Mouse (Mus musculus): ENCODE measurements around the gene Atxn1l. TPM values are rescaled to one million over a fixed set of nuclear protein-coding genes. Genes with fewer than 3 reads are reported as not detected.

Atxn1l gene
- polyA plus RNA-seq (2014; fragmentation: Nextera tagmentation; extraction: Ambion mirVana): 6.0 and 6.9 TPM in 2 replicates

- under 1% methylated on average over 59 of the region's 59 CpGs for WGBS
- peaks cover 10% of the 10 kb centered on the region; the same call in 1 of the 2 replicates for H3K4me1 ChIP-seq (ENCODE audit: control insufficient read depth, insufficient read depth, low read length)
- H3K4me3 ChIP-seq (ENCODE audit: low read depth, low read length): peak within 1 kb of the TSS; percentile 97
- H3K9me3 ChIP-seq (ENCODE audit: control insufficient read depth, low read depth, low read length): no peaks in the 10 kb centered on the region
- H3K36me3 ChIP-seq (ENCODE audit: control insufficient read depth, insufficient read depth, low read length): peaks cover 19% of the 10 kb centered on the region
- peak within 1 kb of the TSS; percentile 97 for H3K9ac ChIP-seq (replicated peaks; ENCODE audit: low read depth, low read length)
- no peaks in the 10 kb centered on the region for H3K27me3 ChIP-seq (ENCODE audit: control insufficient read depth, insufficient read depth, low read length)
- peak; percentile 86 for ATAC-seq (ENCODE audit: insufficient number of reproducible peaks, insufficient read depth, low FRiP score, low read depth)
- H3K4me2 ChIP-seq (replicated peaks; ENCODE audit: low read depth, low read length): peak within 1 kb of the TSS; percentile 86
- peak within 1 kb of the TSS; percentile 63; the same call in 1 of the 2 replicates for H3K27ac ChIP-seq (ENCODE audit: low read length)
Observed at GRCm38 (mm10) chr8:109737237-109738048, at the start of gene Atxn1l. TSS of gene Atxn1l (minus strand) at chr8:109737739.

DNA sequence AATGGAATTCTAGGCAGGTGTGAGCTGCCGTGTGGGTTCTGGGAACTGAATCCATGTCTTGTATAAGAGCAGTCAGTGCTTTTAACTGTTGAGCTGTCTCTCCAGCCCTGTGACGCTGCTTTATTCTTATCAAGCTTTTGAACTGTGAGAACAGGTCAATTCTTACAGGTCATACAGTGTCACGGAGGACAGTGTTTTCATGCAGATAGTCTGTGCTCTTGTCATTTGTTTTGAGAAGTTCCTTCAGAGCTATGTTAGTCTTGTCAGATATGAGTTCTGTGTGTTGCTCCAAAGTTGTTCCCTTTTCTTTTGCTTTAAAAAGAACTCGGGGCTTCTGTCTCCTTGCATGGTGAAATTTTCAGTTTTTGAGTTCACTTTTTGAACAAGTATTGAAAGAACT, 43.0 kb upstream of the Atxn1l start:
- H3K27me3 ChIP-seq (ENCODE audit: control insufficient read depth, insufficient read depth, low read length): no peaks in the 10 kb centered on the region
- peak overlapping the region; percentile 95 for H3K4me3 ChIP-seq (ENCODE audit: low read depth, low read length)
- H3K4me2 ChIP-seq (replicated peaks; ENCODE audit: low read depth, low read length): peak overlapping the region; percentile 79
- 53% methylated on average over 4 of the region's 4 CpGs for WGBS
- H3K9me3 ChIP-seq (ENCODE audit: control insufficient read depth, low read depth, low read length): no peaks in the 10 kb centered on the region
- H3K9ac ChIP-seq (replicated peaks; ENCODE audit: low read depth, low read length): no peak overlapping the region
- no peak overlapping the region for H3K27ac ChIP-seq (ENCODE audit: low read length)
- ATAC-seq (ENCODE audit: insufficient number of reproducible peaks, insufficient read depth, low FRiP score, low read depth): no peak
- no peaks in the 10 kb centered on the region for H3K36me3 ChIP-seq (ENCODE audit: control insufficient read depth, insufficient read depth, low read length)
- peaks cover 2% of the 10 kb centered on the region; the same call in 1 of the 2 replicates for H3K4me1 ChIP-seq (ENCODE audit: control insufficient read depth, insufficient read depth, low read length)

DNA sequence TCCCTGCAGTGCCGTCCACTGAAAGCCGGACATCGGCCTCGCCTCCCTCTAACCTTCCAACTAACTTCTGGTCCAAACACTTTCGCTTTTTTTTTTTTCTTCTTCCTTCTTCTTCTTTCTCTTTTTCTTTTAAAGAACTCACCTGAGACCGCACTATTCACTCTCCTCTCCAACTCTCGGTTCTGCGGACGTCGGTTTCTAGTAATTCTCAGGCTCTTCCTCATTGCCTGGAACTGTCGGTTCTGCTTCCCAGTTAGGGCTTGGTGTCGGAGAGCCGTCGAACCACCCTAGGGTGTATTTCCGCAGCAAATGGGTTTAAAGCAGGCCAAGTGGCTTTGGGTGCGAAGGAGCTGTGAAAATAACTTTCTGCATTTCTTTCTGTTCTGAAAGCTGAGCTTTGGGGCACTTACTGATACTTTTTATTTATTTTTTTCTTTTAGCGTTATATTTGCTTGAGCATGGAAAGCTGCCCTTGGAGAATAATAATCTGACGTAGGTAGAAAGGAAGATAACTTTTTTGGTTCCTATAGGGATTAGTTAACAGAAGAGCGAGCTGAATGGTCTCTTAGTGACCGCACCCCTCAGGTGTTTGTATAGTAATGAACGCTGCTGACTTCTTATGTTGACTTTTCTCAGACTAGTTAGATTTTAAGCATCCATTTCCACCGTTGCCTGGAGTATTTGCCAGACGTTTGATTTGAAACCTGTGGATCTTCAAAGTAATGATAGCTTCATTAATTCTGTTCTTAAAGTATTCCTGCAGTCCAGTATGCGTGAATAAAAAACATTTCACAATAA, 42.1 kb upstream of the Atxn1l start:
- no peaks in the 10 kb centered on the region for H3K27me3 ChIP-seq (ENCODE audit: control insufficient read depth, insufficient read depth, low read length)
- H3K9me3 ChIP-seq (ENCODE audit: control insufficient read depth, low read depth, low read length): no peaks in the 10 kb centered on the region
- H3K27ac ChIP-seq (ENCODE audit: low read length): peak overlapping the region; percentile 90
- peak overlapping the region; percentile 79 for H3K4me2 ChIP-seq (replicated peaks; ENCODE audit: low read depth, low read length)
- H3K9ac ChIP-seq (replicated peaks; ENCODE audit: low read depth, low read length): peak overlapping the region; percentile 90
- H3K36me3 ChIP-seq (ENCODE audit: control insufficient read depth, insufficient read depth, low read length): no peaks in the 10 kb centered on the region
- WGBS: 14% methylated on average over 24 of the region's 24 CpGs
- H3K4me3 ChIP-seq (ENCODE audit: low read depth, low read length): peak overlapping the region; percentile 95
- no peak for ATAC-seq (ENCODE audit: insufficient number of reproducible peaks, insufficient read depth, low FRiP score, low read depth)
- H3K4me1 ChIP-seq (ENCODE audit: control insufficient read depth, insufficient read depth, low read length): peaks cover 2% of the 10 kb centered on the region; the same call in 1 of the 2 replicates

GRCm38 (mm10) chr8:109778993-109779421, 41.5 kb upstream of the Atxn1l start:
- no peaks in the 10 kb centered on the region for H3K27me3 ChIP-seq (ENCODE audit: control insufficient read depth, insufficient read depth, low read length)
- peak overlapping the region; percentile 90 for H3K27ac ChIP-seq (ENCODE audit: low read length)
- ATAC-seq (ENCODE audit: insufficient number of reproducible peaks, insufficient read depth, low FRiP score, low read depth): peak; percentile 24; the same call in 1 of the 2 replicates
- H3K36me3 ChIP-seq (ENCODE audit: control insufficient read depth, insufficient read depth, low read length): no peaks in the 10 kb centered on the region
- H3K4me3 ChIP-seq (ENCODE audit: low read depth, low read length): peak overlapping the region; percentile 95
- H3K9ac ChIP-seq (replicated peaks; ENCODE audit: low read depth, low read length): peak overlapping the region; percentile 90
- no peaks in the 10 kb centered on the region for H3K9me3 ChIP-seq (ENCODE audit: control insufficient read depth, low read depth, low read length)
- peaks cover 2% of the 10 kb centered on the region; the same call in 1 of the 2 replicates for H3K4me1 ChIP-seq (ENCODE audit: control insufficient read depth, insufficient read depth, low read length)
- peak overlapping the region; percentile 79 for H3K4me2 ChIP-seq (replicated peaks; ENCODE audit: low read depth, low read length)
- under 1% methylated on average over 32 of the region's 32 CpGs for WGBS

DNA sequence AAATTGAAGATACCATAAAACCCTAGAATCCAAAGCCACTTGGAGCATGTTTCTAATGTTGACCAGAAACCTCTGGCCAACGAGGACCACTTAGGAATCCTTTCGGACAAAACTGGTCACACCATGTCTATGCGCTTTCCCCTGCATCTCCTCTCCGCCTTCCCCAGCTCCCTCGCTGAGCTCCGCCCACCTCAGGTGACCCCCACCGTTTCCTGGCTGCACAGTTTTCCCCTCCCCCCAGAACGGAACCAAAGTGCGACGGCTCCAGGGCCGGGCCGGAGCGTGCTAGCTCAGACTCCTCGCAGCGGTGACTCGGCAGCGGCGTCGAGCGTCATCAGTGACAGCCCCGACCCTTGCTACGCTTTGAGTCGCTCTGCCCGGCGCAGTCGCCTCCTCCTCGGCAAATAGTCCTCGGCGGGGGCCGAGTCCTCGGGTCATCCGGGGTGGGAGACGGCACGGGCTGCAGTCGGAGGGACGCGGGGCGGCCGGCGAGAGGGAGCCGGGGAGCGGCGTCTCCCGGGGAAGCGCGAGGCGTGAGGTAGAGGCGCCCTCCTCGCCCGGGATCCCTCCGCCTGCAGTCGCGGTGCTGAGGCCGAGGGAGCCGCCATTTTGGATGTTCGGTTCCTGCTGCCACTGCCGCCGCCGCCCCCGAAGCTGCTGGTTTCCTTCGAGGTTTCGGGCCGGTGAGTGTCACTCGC, 40.9 kb upstream of the Atxn1l start, which contains the start of gene Ap1g1:
TSS of gene Ap1g1 (plus strand) at position 275 of the 698 bp plus-strand sequence.
- WGBS: under 1% methylated on average over 60 of the region's 64 CpGs
- Histone ChIP-seq H3K27me3 (ENCODE audit: control insufficient read depth, insufficient read depth, low read length) (no peaks in the 10 kb centered on the region), H3K9me3 (ENCODE audit: control insufficient read depth, low read depth, low read length) (no peaks in the 10 kb centered on the region), H3K4me3 (ENCODE audit: low read depth, low read length) (peak within 1 kb of the TSS; percentile 95), H3K27ac (ENCODE audit: low read length) (peak within 1 kb of the TSS; percentile 90), H3K4me2 (replicated peaks; ENCODE audit: low read depth, low read length) (peak within 1 kb of the TSS; percentile 79), H3K4me1 (ENCODE audit: control insufficient read depth, insufficient read depth, low read length) (peaks cover 2% of the 10 kb centered on the region; the same call in 1 of the 2 replicates), H3K36me3 (ENCODE audit: control insufficient read depth, insufficient read depth, low read length) (no peaks in the 10 kb centered on the region), H3K9ac (replicated peaks; ENCODE audit: low read depth, low read length) (peak within 1 kb of the TSS; percentile 90)
- peak; percentile 97 for ATAC-seq (ENCODE audit: insufficient number of reproducible peaks, insufficient read depth, low FRiP score, low read depth)

DNA sequence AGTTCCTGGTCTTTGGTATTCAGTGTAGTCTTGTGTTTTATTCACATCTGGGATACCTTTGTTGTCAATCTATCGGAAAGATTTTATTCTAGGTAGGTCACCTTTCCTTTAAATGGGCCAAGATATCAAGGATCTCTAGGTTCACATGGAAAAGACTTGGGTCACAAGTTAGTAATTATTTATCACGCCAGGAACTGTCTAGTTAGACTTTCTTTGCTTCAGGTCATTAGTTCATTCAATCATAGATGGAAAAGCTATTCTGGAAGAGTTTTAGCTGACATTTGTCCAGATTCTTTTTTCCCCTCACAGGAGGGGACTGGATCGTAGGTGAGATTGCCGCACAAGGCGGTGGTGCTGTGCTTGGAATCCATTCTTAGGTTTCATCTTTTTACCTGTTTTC, 40.3 kb upstream of the Atxn1l start:
- H3K27ac ChIP-seq (ENCODE audit: low read length): no peak overlapping the region
- no peaks in the 10 kb centered on the region for H3K36me3 ChIP-seq (ENCODE audit: control insufficient read depth, insufficient read depth, low read length)
- H3K4me1 ChIP-seq (ENCODE audit: control insufficient read depth, insufficient read depth, low read length): peaks cover 2% of the 10 kb centered on the region; the same call in 1 of the 2 replicates
- H3K4me3 ChIP-seq (ENCODE audit: low read depth, low read length): peak overlapping the region; percentile 95
- no peaks in the 10 kb centered on the region for H3K9me3 ChIP-seq (ENCODE audit: control insufficient read depth, low read depth, low read length)
- 23% methylated on average over 5 of the region's 5 CpGs for WGBS
- H3K9ac ChIP-seq (replicated peaks; ENCODE audit: low read depth, low read length): peak overlapping the region; percentile 90
- H3K27me3 ChIP-seq (ENCODE audit: control insufficient read depth, insufficient read depth, low read length): no peaks in the 10 kb centered on the region
- H3K4me2 ChIP-seq (replicated peaks; ENCODE audit: low read depth, low read length): peak overlapping the region; percentile 45
- ATAC-seq (ENCODE audit: insufficient number of reproducible peaks, insufficient read depth, low FRiP score, low read depth): no peak

GRCm38 (mm10) chr8:109773154-109773553, 35.6 kb upstream of the Atxn1l start:
- Histone ChIP-seq H3K9ac (replicated peaks; ENCODE audit: low read depth, low read length) (no peak overlapping the region), H3K4me1 (ENCODE audit: control insufficient read depth, insufficient read depth, low read length) (no peaks in the 10 kb centered on the region)
- WGBS: 46% methylated on average over 3 of the region's 3 CpGs

DNA sequence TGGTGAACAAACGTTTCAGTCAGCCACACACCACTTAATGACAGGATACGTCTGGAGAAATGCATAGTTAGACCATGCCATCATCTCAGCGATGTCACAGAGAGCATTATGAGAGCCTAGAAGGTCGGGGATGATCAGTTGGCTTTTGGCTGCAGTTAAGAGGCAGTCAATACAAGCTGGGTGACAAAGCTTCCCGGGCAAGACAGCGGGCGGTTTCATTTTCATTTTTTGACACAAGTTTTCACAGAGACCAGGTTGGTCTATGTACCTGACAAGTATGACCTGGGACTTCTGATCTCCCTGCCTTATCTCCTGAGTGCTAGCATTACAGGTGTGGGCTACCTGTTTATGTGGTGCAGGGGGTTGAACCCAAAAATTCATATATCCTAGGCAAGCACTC, 28.5 kb upstream of the Atxn1l start:
- WGBS: 68% methylated on average over 7 of the region's 7 CpGs
- Histone ChIP-seq H3K4me3 (ENCODE audit: low read depth, low read length) (no peak overlapping the region), H3K9me3 (ENCODE audit: control insufficient read depth, low read depth, low read length) (no peaks in the 10 kb centered on the region), H3K36me3 (ENCODE audit: control insufficient read depth, insufficient read depth, low read length) (no peaks in the 10 kb centered on the region), H3K4me1 (ENCODE audit: control insufficient read depth, insufficient read depth, low read length) (no peaks in the 10 kb centered on the region), H3K27ac (ENCODE audit: low read length) (no peak overlapping the region), H3K4me2 (replicated peaks; ENCODE audit: low read depth, low read length) (no peak overlapping the region), H3K9ac (replicated peaks; ENCODE audit: low read depth, low read length) (no peak overlapping the region), H3K27me3 (ENCODE audit: control insufficient read depth, insufficient read depth, low read length) (no peaks in the 10 kb centered on the region)
- ATAC-seq (ENCODE audit: insufficient number of reproducible peaks, insufficient read depth, low FRiP score, low read depth): no peak

More at GRCm38 (mm10) chr8:109773154-109773553, 35.6 kb upstream of the Atxn1l start:
- no peaks in the 10 kb centered on the region for H3K9me3 ChIP-seq (ENCODE audit: control insufficient read depth, low read depth, low read length)
- H3K27me3 ChIP-seq (ENCODE audit: control insufficient read depth, insufficient read depth, low read length): no peaks in the 10 kb centered on the region
- H3K27ac ChIP-seq (ENCODE audit: low read length): no peak overlapping the region
- no peak overlapping the region for H3K4me3 ChIP-seq (ENCODE audit: low read depth, low read length)
- H3K36me3 ChIP-seq (ENCODE audit: control insufficient read depth, insufficient read depth, low read length): no peaks in the 10 kb centered on the region
- ATAC-seq (ENCODE audit: insufficient number of reproducible peaks, insufficient read depth, low FRiP score, low read depth): no peak
- H3K4me2 ChIP-seq (replicated peaks; ENCODE audit: low read depth, low read length): no peak overlapping the region
